Mouse (Mus musculus): ENCODE results near the gene Nthl1.

DNA sequence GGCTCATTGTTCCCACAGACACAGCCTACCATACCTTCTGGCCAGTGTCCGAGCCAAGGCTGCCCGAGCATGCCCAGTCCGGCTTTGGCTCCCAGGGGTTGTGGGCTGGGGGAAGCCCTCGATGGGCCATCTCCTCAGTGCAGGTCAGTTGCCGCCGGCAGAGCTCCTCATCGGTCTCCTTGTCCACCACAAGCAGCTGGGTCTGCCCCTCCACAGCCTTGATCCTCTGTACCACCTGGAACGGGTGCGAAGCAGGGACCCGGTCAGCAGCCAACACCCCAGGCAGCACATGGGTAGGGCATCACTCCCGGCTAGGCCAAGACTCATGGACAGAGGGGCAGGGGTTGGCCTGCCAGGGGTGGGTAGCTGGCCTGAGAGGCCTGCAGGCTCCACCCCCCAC, 15.0 kb downstream of the Nthl1 start:
- TF ChIP-seq POLR2A (IDR thresholded peaks at IDR 0.05; ENCODE audit: insufficient read length, low read depth) = no peak
- no peak for TF ChIP-seq POLR2AphosphoS2 (IDR thresholded peaks at IDR 0.05; ENCODE audit: insufficient read length, low read depth)
- no peak for TF ChIP-seq MYOD1 (IDR thresholded peaks at IDR 0.05; ENCODE audit: control insufficient read depth in 1 of 3, insufficient read length in 2 of 3, low read depth in 2 of 3)
- TF ChIP-seq USF1 (IDR thresholded peaks at IDR 0.05; ENCODE audit: low read depth) = no peak
- no peak for TF ChIP-seq MYOG (IDR thresholded peaks at IDR 0.05; ENCODE audit: control insufficient read depth in 1 of 3, insufficient read depth in 1 of 3, insufficient read length in 2 of 3, low read depth in 2 of 3)

Measured in myocyte (in vitro differentiated cells).